Mouse (Mus musculus): ENCODE measurements around the gene Gm26558.

DNA sequence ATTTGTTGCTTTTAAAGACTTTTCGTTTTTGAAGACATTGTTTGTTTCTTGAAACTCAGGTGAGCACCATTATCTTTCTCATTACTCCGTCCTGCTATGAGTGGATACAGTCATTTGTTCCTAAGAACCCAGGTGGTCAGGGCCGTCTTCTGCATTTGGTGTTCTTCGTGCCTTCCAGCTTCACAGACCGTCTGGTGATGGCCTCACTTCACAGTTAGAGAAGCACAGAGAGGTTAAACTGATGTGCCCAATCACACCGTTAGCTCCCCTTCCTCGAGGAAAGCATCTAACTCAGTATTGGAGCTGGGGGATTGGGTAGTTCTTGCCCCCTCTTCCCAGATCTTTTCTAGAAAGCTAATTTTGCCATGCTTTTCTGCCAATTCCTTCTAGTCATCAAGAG is 5.1 kb upstream of the Gm26558 start:
- TF ChIP-seq EP300 (IDR thresholded peaks at IDR 0.05; ENCODE audit: low read depth) (no peak), CTCF (IDR thresholded peaks at IDR 0.05; ENCODE audit: low read depth) (no peak)

All from heart, postnatal 0 days (tissue).